Comparison of ENCODE assay signal across 26 mouse cellular contexts in the genomic region with DNA sequence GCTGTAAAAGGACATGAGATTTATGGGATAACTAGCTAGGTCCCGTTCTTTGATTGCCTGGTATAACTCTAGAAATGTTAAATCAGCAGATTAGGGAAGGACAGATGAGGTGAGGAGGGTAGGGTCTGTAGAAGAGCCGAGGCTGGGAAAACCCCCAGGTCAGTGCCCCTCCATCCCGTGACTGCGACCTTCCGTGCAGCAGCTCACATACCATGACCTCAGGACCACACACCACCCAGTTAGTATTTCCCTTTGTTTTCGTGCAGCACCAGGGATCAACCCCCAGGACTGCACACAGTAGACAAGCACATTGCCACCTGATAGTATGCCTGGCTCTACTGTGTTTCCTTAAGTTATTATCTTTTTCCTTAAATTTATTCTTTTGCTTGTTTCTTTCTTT. TPM values are rescaled to one million over a fixed set of nuclear protein-coding genes. Genes with fewer than 3 reads are reported as not detected.
"Had no signal": no experiment of that assay in that cellular context is flagged by ENCODE, and none has a peak within 500 bp of the region (broad histone marks: within the 10 kb centered on the region; RNA-seq: fewer than 3 reads in every experiment).

No protein-coding gene starts in this region.

- H3K4me1 ChIP-seq: liver, embryonic 12.5 days; liver, embryonic 15.5 days; lung, embryonic 15.5 days; midbrain, embryonic 13.5 days; neural tube, embryonic 13.5 days had no signal

- H3K9ac ChIP-seq: limb, embryonic 13.5 days; liver, embryonic 12.5 days; liver, embryonic 15.5 days; lung, embryonic 15.5 days; midbrain, embryonic 13.5 days; neural tube, embryonic 13.5 days had no signal

- H3K4me2 ChIP-seq: limb, embryonic 13.5 days; liver, embryonic 12.5 days; liver, embryonic 15.5 days; lung, embryonic 15.5 days; midbrain, embryonic 13.5 days; neural tube, embryonic 13.5 days had no signal

- DNase-seq: kidney, adult 2 months; kidney, postnatal 25 days; left cerebral cortex, postnatal 4 days; liver; lung, adult 18-20 months; lung, postnatal 10 days; lung, postnatal 36 days; right cerebral cortex, adult 18-20 months; right cerebral cortex, postnatal 14 days; right cerebral cortex, postnatal 4 days; thymus, adult 18-20 months; thymus, postnatal 36 days had no signal

- H3K27ac ChIP-seq: limb, embryonic 13.5 days; liver, embryonic 12.5 days; liver, embryonic 15.5 days; lung, embryonic 15.5 days; midbrain, embryonic 10.5 days; midbrain, embryonic 13.5 days; neural tube, embryonic 13.5 days; stomach, postnatal 0 days had no signal

- H3K9me3 ChIP-seq: limb, embryonic 13.5 days; liver, embryonic 12.5 days; liver, embryonic 15.5 days; lung, embryonic 15.5 days; megakaryocyte, embryonic 14.5 days; midbrain, embryonic 10.5 days; midbrain, embryonic 13.5 days; neural tube, embryonic 13.5 days had no signal

- H3K4me3 ChIP-seq: limb, embryonic 13.5 days; liver, embryonic 12.5 days; liver, embryonic 15.5 days; lung, embryonic 15.5 days; megakaryocyte, embryonic 14.5 days; midbrain, embryonic 10.5 days; midbrain, embryonic 13.5 days; myocyte; neural tube, embryonic 13.5 days had no signal

- H3K36me3 ChIP-seq: limb, embryonic 13.5 days; liver, embryonic 12.5 days; liver, embryonic 15.5 days; lung, embryonic 15.5 days; midbrain, embryonic 10.5 days; midbrain, embryonic 13.5 days; neural tube, embryonic 13.5 days had no signal

- ATAC-seq: intestine, postnatal 0 days; liver, embryonic 12.5 days; midbrain, embryonic 13.5 days; midbrain, embryonic 16.5 days had no signal

- H3K27me3 ChIP-seq: limb, embryonic 13.5 days; liver, embryonic 12.5 days; liver, embryonic 15.5 days; lung, embryonic 15.5 days; midbrain, embryonic 13.5 days; neural tube, embryonic 13.5 days had no signal

RNA-seq across cellular contexts. Expression of a gene that starts 30.1 kb away (rescaled TPM):
- total RNA-seq: layer of hippocampus, postnatal 14 days; left cerebral cortex, postnatal 14 days had no signal
- polyA plus RNA-seq: midbrain, embryonic 10.5 days had no signal
